Mouse (Mus musculus) stomach, postnatal 0 days (tissue): ENCODE measurements around the gene Traf6.

Experiments
- CTCF ChIP-seq: IDR thresholded peaks from 2 replicates; pipeline ENCODE4 v1.5.1; 2016; ENCODE audit warnings: antibody characterized with exemption, low read depth, mild to moderate bottlenecking, moderate library complexity
- EP300 ChIP-seq: optimal IDR thresholded peaks from 2 replicates; pipeline ENCODE3; 2016; ENCODE audit warnings: antibody characterized with exemption

DNA sequence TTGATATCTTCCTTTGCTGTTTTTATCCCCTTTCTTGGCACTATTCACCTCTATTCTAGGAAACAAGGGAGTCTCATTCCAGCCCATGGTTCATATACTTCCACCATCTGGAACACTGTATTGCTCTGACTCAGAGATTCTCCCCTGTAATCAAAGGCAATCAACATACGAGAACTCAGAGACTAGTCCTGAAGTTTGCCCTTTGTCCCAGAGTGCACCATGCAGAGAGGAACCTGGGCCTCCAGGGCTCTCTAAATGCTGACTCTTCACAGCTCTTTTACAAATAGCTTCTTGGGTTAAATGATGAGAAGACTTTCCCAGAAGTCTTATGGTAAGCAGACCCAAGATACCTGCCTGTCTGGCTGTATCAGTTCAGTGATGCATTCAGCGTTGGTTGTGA lies 17.7 kb upstream of the Traf6 start:
- no peak for TF ChIP-seq CTCF
- TF ChIP-seq EP300: no peak
